Mouse (Mus musculus) neutrophil, adult 83 days (primary cell): ENCODE data around the gene Zdhhc6. TPM values are rescaled to one million over a fixed set of nuclear protein-coding genes. Genes with fewer than 3 reads are reported as not detected.

Experiments used
- total RNA-seq, 2 experiments: library from RNA; stranded (reverse); gene quantifications; one replicate each; pipeline ENCODE4 v1.2.4; 2023

The Zdhhc6 gene
- 10 to 100 TPM; 21.9 to 24.3 TPM for total RNA-seq

DNA sequence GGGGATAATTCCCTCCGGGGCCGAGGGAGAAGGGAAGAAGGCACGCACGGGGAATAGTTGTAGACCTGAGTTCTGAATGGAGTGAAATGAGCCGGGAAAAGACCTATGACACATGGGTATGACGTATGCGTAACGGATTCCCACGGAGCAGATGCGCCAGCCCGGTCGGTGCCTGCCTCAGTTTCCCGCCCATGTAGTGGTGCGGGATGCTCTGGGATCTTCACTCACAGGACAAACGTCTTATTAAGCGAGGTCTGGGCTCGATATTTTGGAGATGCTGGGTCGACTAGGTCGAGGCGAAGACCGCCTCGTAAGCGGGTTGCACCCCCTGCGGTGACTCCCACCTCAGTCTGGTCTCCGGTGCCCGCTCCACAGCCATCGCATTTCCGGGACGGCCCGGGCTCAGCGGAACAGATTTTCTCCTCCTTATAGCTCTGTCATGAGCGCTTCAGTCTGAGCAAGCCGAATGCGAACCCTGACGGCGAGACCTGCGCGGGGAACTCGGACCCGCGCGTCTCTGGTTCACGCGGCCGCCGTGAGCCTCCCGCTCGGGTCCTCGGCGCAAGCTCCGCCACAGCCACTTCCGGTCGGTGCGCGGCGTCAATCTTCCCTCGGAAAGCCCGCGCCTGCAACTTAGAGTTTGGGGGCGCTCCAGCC is at the start of gene Zdhhc6:
Gene Zdhhc6, minus strand, starts transcription at position 581 of the 657 bp plus-strand sequence.

DNA sequence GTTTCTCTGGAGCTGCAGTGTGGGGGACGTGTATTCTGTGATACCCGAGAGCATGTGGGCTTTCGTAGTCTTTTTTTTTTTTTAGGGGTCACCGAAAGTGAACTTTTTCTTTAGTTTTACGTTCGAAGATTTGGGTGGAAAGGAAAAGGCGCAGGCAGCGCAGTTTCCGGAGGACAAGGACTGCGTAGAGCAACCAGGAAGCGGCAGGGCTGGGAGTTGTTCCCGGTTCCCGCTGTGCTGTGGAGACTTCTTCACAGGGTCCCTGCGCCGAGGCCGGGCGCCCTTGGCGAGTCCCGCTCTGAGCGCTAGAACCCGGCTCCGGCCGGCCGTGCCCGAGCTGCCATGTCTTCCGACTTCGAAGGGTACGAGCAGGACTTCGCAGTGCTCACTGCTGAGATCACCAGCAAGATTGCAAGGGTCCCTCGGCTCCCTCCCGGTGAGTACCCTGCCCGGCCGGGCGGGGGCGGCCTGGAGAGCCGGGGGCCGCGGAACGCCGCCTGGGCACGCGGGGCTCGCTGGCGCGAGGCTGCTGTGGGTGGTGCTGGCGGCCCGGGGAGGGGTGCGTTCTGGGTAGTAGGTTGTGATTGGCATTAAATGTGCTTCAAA is 380 bp upstream of the Zdhhc6 start, which contains the start of gene Vti1a:
Gene Vti1a, plus strand, starts transcription at position 187 of the 606 bp plus-strand sequence.

DNA sequence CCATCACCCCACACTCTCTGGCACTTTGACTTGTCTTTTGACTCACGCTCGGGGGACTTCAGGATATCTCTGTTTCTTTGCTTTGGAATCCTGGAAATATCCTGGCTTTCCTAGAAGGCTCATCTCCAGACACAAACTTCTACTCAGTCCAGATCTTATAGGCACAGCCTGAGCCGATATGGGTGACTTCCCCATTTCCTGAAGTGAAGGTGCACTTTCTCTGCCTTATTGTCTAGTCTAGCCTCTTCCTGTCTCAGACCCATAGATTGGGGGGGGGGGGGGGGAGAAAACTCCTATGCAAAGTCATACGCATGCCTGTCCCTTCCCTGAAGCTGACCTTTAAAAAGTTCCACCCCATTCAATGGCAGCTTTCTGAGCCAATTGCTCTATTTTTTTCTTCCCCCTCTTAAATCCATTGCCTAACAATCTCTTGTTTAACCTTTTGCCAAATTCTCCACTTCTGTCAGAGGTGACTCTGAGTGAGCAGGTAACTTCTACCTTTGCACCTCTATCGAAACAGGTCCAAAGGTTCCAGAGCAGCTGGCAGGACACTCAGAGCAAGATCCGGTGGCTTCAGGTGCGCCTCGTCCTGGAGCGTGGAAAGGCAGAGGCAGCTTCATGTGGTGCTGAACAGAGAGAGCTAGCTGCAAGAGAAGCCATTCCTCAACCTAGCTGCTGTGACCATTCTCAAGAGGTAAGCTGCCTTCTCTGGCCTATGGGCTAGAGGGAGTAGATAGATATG is 64.3 kb downstream of the Zdhhc6 start, which contains the start of gene Acsl5:
Gene Acsl5, plus strand, starts transcription at position 556 of the 742 bp plus-strand sequence.

GRCm38 (mm10) chr19:55241186-55241645 is 74.6 kb downstream of the Zdhhc6 start, which contains the start of gene Gucy2g:
TSS of gene Gucy2g (minus strand) at chr19:55241236.

Other genes with a start within 250 kb of the Zdhhc6 start
- 1 to 10 TPM; 2.8 to 4.0 TPM for gene Gpam, start 188.8 kb downstream of the Zdhhc6 start, total RNA-seq
- gene Tectb, start 135.3 kb downstream of the Zdhhc6 start, total RNA-seq = not detected
- gene Gucy2g, start 74.8 kb downstream of the Zdhhc6 start, total RNA-seq = not detected
- gene Acsl5, start 64.1 kb downstream of the Zdhhc6 start, total RNA-seq = 10 to 100 TPM; 56.2 to 68.2 TPM
- gene Vti1a, start 263 bp upstream of the Zdhhc6 start, total RNA-seq = 10 to 100 TPM; 32.5 to 36.2 TPM